Mouse (Mus musculus) MEL (cell line): ENCODE measurements around the gene Prkch.

Experiments used
- CHD2 ChIP-seq: IDR thresholded peaks from 2 replicates; pipeline ENCODE4 v1.6.1; 2011; ENCODE audit warnings: low read length, improper control_type of control experiment
- CTCF ChIP-seq, 3 experiments: IDR thresholded peaks in 2 of 3; conservative IDR thresholded peaks in 1 of 3; 2 replicates each; pipeline ENCODE4 v1.5.1; 2011 to 2012; ENCODE audit warnings: low read length in 3 of 3, low read depth in 2 of 3, mild to moderate bottlenecking in 2 of 3, improper control_type of control experiment in 1 of 3, inconsistent platforms in 1 of 3, mixed read lengths in 1 of 3, moderate library complexity in 1 of 3; ENCODE audit not compliant: control insufficient read depth in 1 of 3, insufficient read depth in 1 of 3, poor library complexity in 1 of 3, severe bottlenecking in 1 of 3
- E2F4 ChIP-seq: IDR thresholded peaks from 2 replicates; pipeline ENCODE4 v1.6.1; 2011; ENCODE audit warnings: low read depth, low read length, improper control_type of control experiment, borderline replicate concordance
- GABPA ChIP-seq: IDR thresholded peaks from 2 replicates; pipeline ENCODE4 v1.6.1; 2012; ENCODE audit warnings: low read depth, mild to moderate bottlenecking, inconsistent platforms, low read length, improper control_type of control experiment, moderate library complexity
- GATA1 ChIP-seq: IDR thresholded peaks from 2 replicates; pipeline ENCODE4 v1.6.1; 2011; ENCODE audit warnings: low read depth, low read length, improper control_type of control experiment
- MAX ChIP-seq: IDR thresholded peaks from 2 replicates; pipeline ENCODE4 v1.6.1; 2011; ENCODE audit warnings: low read length, improper control_type of control experiment
- MEF2A ChIP-seq: IDR thresholded peaks from 2 replicates; pipeline ENCODE4 v1.6.1; 2014; ENCODE audit warnings: low read depth, mild to moderate bottlenecking, inconsistent platforms, low read length, improper control_type of control experiment; ENCODE audit not compliant: poor library complexity, insufficient replicate concordance, severe bottlenecking; ENCODE audit errors: extremely low read depth
- MXI1 ChIP-seq: IDR thresholded peaks from 2 replicates; pipeline ENCODE4 v1.6.1; 2011; ENCODE audit warnings: mild to moderate bottlenecking, low read depth, low read length, improper control_type of control experiment
- POLR2A ChIP-seq, 2 experiments: IDR thresholded peaks; 2 replicates each; pipeline ENCODE4 v1.6.1; 2011 to 2012; ENCODE audit warnings: low read length in 2 of 2, mild to moderate bottlenecking in 2 of 2, control low read depth in 1 of 2, improper control_type of control experiment in 1 of 2, low read depth in 1 of 2, moderate library complexity in 1 of 2; ENCODE audit not compliant: control insufficient read depth in 1 of 2, insufficient read depth in 1 of 2, poor library complexity in 1 of 2
- SIN3A ChIP-seq: IDR thresholded peaks from 2 replicates; pipeline ENCODE4 v1.6.1; 2012; ENCODE audit warnings: low read length, improper control_type of control experiment, inconsistent platforms
- ZC3H11A ChIP-seq: IDR thresholded peaks from 2 replicates; pipeline ENCODE4 v1.6.1; 2012; ENCODE audit warnings: low read depth, mild to moderate bottlenecking, inconsistent platforms, low read length, improper control_type of control experiment
- ZMIZ1 ChIP-seq: IDR thresholded peaks from 2 replicates; pipeline ENCODE4 v1.6.1; 2012; ENCODE audit warnings: low read depth, mild to moderate bottlenecking, inconsistent platforms, low read length, improper control_type of control experiment, moderate library complexity
- ZNF384 ChIP-seq: IDR thresholded peaks from 2 replicates; pipeline ENCODE4 v1.6.1; 2012; ENCODE audit warnings: low read depth, mild to moderate bottlenecking, inconsistent platforms, low read length, improper control_type of control experiment

GRCm38 (mm10) chr12:73814056-73814735 lies 229.6 kb downstream of the Prkch start:
- no peak for TF ChIP-seq CTCF (IDR thresholded peaks at IDR 0.05 in 2 of 3, conservative IDR thresholded peaks at IDR 0.05 in 1 of 3; ENCODE audit: control insufficient read depth in 1 of 3, insufficient read depth in 1 of 3, low read depth in 2 of 3, low read length in 3 of 3, poor library complexity in 1 of 3, severe bottlenecking in 1 of 3)
- no peak for TF ChIP-seq CHD2
- TF ChIP-seq MAX, result no peak
- TF ChIP-seq GABPA, result no peak
- no peak for TF ChIP-seq MXI1
- TF ChIP-seq MEF2A, result no peak
- TF ChIP-seq POLR2A (IDR thresholded peaks at IDR 0.05; ENCODE audit: control insufficient read depth in 1 of 2, insufficient read depth in 1 of 2, low read depth in 1 of 2, low read length in 2 of 2, poor library complexity in 1 of 2), result no peak
- TF ChIP-seq GATA1, result no peak
- no peak for TF ChIP-seq ZMIZ1
- TF ChIP-seq E2F4, result no peak
- TF ChIP-seq SIN3A, result no peak
- TF ChIP-seq ZC3H11A, result no peak
- no peak for TF ChIP-seq ZNF384
